Mouse (Mus musculus) embryonic facial prominence, embryonic 14.5 days (tissue): ENCODE data around the gene Fbxw8. TPM values are rescaled to one million over a fixed set of nuclear protein-coding genes. Genes with fewer than 3 reads are reported as not detected.

Source experiments
- ATAC-seq: fragments of 200-750 bp; cut with Nextera tagmentation; 2 replicates; pipeline ENCODE4 v1.8.0; 2017; ENCODE audit warnings: low read depth, moderate number of reproducible peaks, moderate TSS enrichment
- DNase-seq: peaks from one replicate; pipeline ENCODE4 v3.0.0-alpha.2; 2015; ENCODE audit warnings: low spot score
- H3K27ac ChIP-seq: fragments of 300-500 bp; sonication (generic); replicated peaks from 2 replicates; pipeline ENCODE4 v1.5.1; 2014; ENCODE audit warnings: low read depth, mild to moderate bottlenecking, low read length, moderate library complexity
- H3K27me3 ChIP-seq: fragments of 300-500 bp; sonication (generic); replicated peaks from 2 replicates; pipeline ENCODE4 v1.6.1; 2014; ENCODE audit warnings: low read length; ENCODE audit not compliant: control insufficient read depth, insufficient read depth
- H3K36me3 ChIP-seq: fragments of 300-500 bp; sonication (generic); 2 replicates; pipeline ENCODE4 v1.6.1; 2014; ENCODE audit warnings: low read length, mixed read lengths; ENCODE audit not compliant: control insufficient read depth, insufficient read depth
- H3K4me1 ChIP-seq: fragments of 300-500 bp; sonication (generic); 2 replicates; pipeline ENCODE4 v1.6.1; 2014; ENCODE audit warnings: antibody characterized with exemption, low read length; ENCODE audit not compliant: control insufficient read depth, insufficient read depth
- H3K4me2 ChIP-seq: fragments of 300-500 bp; sonication (generic); 2 replicates; pipeline ENCODE4 v1.6.1; 2014; ENCODE audit warnings: low read depth, mild to moderate bottlenecking, low read length, moderate library complexity, mixed read lengths
- H3K4me3 ChIP-seq: fragments of 300-500 bp; sonication (generic); 2 replicates; pipeline ENCODE4 v1.5.1; 2014; ENCODE audit warnings: low read depth, mild to moderate bottlenecking, low read length
- H3K9ac ChIP-seq: fragments of 300-500 bp; sonication (generic); 2 replicates; pipeline ENCODE4 v1.6.1; 2014; ENCODE audit warnings: low read depth, mild to moderate bottlenecking, low read length, moderate library complexity, mixed read lengths
- H3K9me3 ChIP-seq: fragments of 300-500 bp; sonication (generic); 2 replicates; pipeline ENCODE4 v1.6.1; 2016; ENCODE audit warnings: low read length; ENCODE audit not compliant: control insufficient read depth
- WGBS: fragments of 180-500 bp; shearing (Covaris S2); extraction: QIAGEN DNeasy Blood & Tissue Kit; methylation state at CpG from one replicate; pipeline ENCODE4 v1.1.7; 2014; 5-methylcytosine and 5-hydroxymethylcytosine counted together
- polyA plus RNA-seq: library from polyadenylated mRNA; unstranded; fragments of >200 nt; fragmentation: Nextera tagmentation; extraction: Ambion mirVana; gene quantifications from 2 replicates; pipeline ENCODE4 v1.2.1, GENCODE M21; 2014

The Fbxw8 gene
- polyA plus RNA-seq, 1 experiment from 2014 or later, result 31.7 TPM

- Histone ChIP-seq H3K9me3 (no peaks in the 10 kb centered on the region), H3K27me3 (no peaks in the 10 kb centered on the region), H3K4me1 (peaks cover 27% of the 10 kb centered on the region), H3K4me2 (no peak overlapping the region), H3K27ac (no peak overlapping the region; the same call in 1 of the 2 replicates), H3K4me3 (no peak overlapping the region), H3K9ac (peak overlapping the region; percentile 1; the same call in 1 of the 2 replicates), H3K36me3 (0 out of 2 replicates have a peak, but pooled peaks cover 7% of the 10 kb centered on the region)
- DNase-seq (peak; percentile 71), ATAC-seq (no peak)
- 57% methylated on average over 10 of the region's 10 CpGs for WGBS
These were observed 71.0 kb downstream of the Fbxw8 start for GRCm38 (mm10) chr5:118084171-118084727.

- WGBS, result 62% methylated on average over 12 of the region's 12 CpGs
These were observed 72.1 kb downstream of the Fbxw8 start for GRCm38 (mm10) chr5:118083060-118083638.

GRCm38 (mm10) chr5:118081996-118082395 is 73.3 kb downstream of the Fbxw8 start:
- ATAC-seq (0 out of 2 replicates have a peak, but pooled peaks have one; percentile 2), DNase-seq (no peak)
- Histone ChIP-seq H3K4me1 (peaks cover 27% of the 10 kb centered on the region), H3K9me3 (no peaks in the 10 kb centered on the region), H3K9ac (no peak overlapping the region), H3K27ac (no peak overlapping the region; the same call in 1 of the 2 replicates), H3K27me3 (no peaks in the 10 kb centered on the region), H3K4me3 (no peak overlapping the region), H3K36me3 (peaks cover 13% of the 10 kb centered on the region; the same call in 1 of the 2 replicates), H3K4me2 (no peak overlapping the region)
- WGBS, result 61% methylated on average over 6 of the region's 6 CpGs

More at GRCm38 (mm10) chr5:118083060-118083638, 72.1 kb downstream of the Fbxw8 start:
- H3K9ac ChIP-seq, result no peak overlapping the region
- H3K4me1 ChIP-seq, result peaks cover 27% of the 10 kb centered on the region
- no peaks in the 10 kb centered on the region for H3K9me3 ChIP-seq
- 0 out of 2 replicates have a peak, but pooled peaks cover 7% of the 10 kb centered on the region for H3K36me3 ChIP-seq
- 0 out of 2 replicates have a peak overlapping the region, but pooled peaks have one; percentile 1 for H3K4me2 ChIP-seq
- no peaks in the 10 kb centered on the region for H3K27me3 ChIP-seq
- DNase-seq (no peak), ATAC-seq (no peak)
- H3K27ac ChIP-seq, result peak overlapping the region; percentile 58
- H3K4me3 ChIP-seq, result no peak overlapping the region

- Histone ChIP-seq H3K4me3 (no peak overlapping the region), H3K4me2 (no peak overlapping the region), H3K9me3 (no peaks in the 10 kb centered on the region), H3K27me3 (no peaks in the 10 kb centered on the region), H3K4me1 (peaks cover 27% of the 10 kb centered on the region), H3K36me3 (peaks cover 18% of the 10 kb centered on the region), H3K27ac (0 out of 2 replicates have a peak overlapping the region, but pooled peaks have one; percentile 11), H3K9ac (no peak overlapping the region)
- 60% methylated on average over 9 of the region's 9 CpGs for WGBS
- peak; percentile 9; the same call in 1 of the 2 replicates for ATAC-seq
- DNase-seq, result no peak
These were observed 73.8 kb downstream of the Fbxw8 start for GRCm38 (mm10) chr5:118081374-118081949.

- Histone ChIP-seq H3K9ac (no peak overlapping the region), H3K36me3 (peaks cover 33% of the 10 kb centered on the region), H3K27me3 (no peaks in the 10 kb centered on the region), H3K4me2 (no peak overlapping the region), H3K27ac (no peak overlapping the region), H3K4me3 (no peak overlapping the region), H3K4me1 (peaks cover 27% of the 10 kb centered on the region), H3K9me3 (no peaks in the 10 kb centered on the region)
- DNase-seq, result no peak
- no peak; the same call in 1 of the 2 replicates for ATAC-seq
- 78% methylated on average over 11 of the region's 11 CpGs for WGBS
These were observed 75.4 kb downstream of the Fbxw8 start for GRCm38 (mm10) chr5:118079839-118080250.

GRCm38 (mm10) chr5:118079354-118079753 is 75.9 kb downstream of the Fbxw8 start:
- no peak overlapping the region for H3K4me3 ChIP-seq
- peaks cover 25% of the 10 kb centered on the region for H3K4me1 ChIP-seq
- no peak overlapping the region for H3K27ac ChIP-seq
- H3K4me2 ChIP-seq, result no peak overlapping the region
- no peaks in the 10 kb centered on the region for H3K27me3 ChIP-seq
- WGBS, result 71% methylated on average over 6 of the region's 6 CpGs
- no peak for DNase-seq
- H3K9ac ChIP-seq, result no peak overlapping the region
- peaks cover 38% of the 10 kb centered on the region for H3K36me3 ChIP-seq
- H3K9me3 ChIP-seq, result no peaks in the 10 kb centered on the region
- ATAC-seq, result no peak

GRCm38 (mm10) chr5:118078550-118078949 is 76.7 kb downstream of the Fbxw8 start:
- H3K4me3 ChIP-seq, result no peak overlapping the region
- WGBS, result 75% methylated on average over 6 of the region's 6 CpGs
- DNase-seq, result no peak
- no peak for ATAC-seq
- no peaks in the 10 kb centered on the region for H3K27me3 ChIP-seq
- H3K9ac ChIP-seq, result no peak overlapping the region
- H3K4me2 ChIP-seq, result no peak overlapping the region
- no peaks in the 10 kb centered on the region for H3K9me3 ChIP-seq
- H3K36me3 ChIP-seq, result peaks cover 46% of the 10 kb centered on the region
- H3K4me1 ChIP-seq, result peaks cover 23% of the 10 kb centered on the region
- H3K27ac ChIP-seq, result no peak overlapping the region

GRCm38 (mm10) chr5:118076721-118077592 is 78.3 kb downstream of the Fbxw8 start:
- WGBS, result 83% methylated on average over 15 of the region's 15 CpGs
- Histone ChIP-seq H3K4me1 (peaks cover 8% of the 10 kb centered on the region), H3K9me3 (no peaks in the 10 kb centered on the region), H3K9ac (no peak overlapping the region), H3K27ac (no peak overlapping the region), H3K36me3 (peaks cover 60% of the 10 kb centered on the region), H3K27me3 (no peaks in the 10 kb centered on the region), H3K4me3 (no peak overlapping the region), H3K4me2 (no peak overlapping the region)
- ATAC-seq (peak; percentile 46; the same call in 1 of the 2 replicates), DNase-seq (no peak)
